Mouse (Mus musculus) heart, embryonic 12.5 days (tissue): Measurements from ENCODE around the gene Plac9a. TPM values are rescaled to one million over a fixed set of nuclear protein-coding genes. Genes with fewer than 3 reads are reported as not detected.
"Not testable (repeated sequence)": the region's sequence is repeated elsewhere in the genome, so short reads cannot be mapped to it uniquely, and the experiment has no call there.

Source experiments
- ATAC-seq: fragments of 200-750 bp; cut with Nextera tagmentation; 2 replicates; pipeline ENCODE4 v1.8.0; 2017; ENCODE audit warnings: moderate TSS enrichment, moderate library complexity; ENCODE audit not compliant: insufficient number of reproducible peaks, low FRiP score
- H3K27ac ChIP-seq: fragments of 300-500 bp; sonication (generic); 2 replicates; pipeline ENCODE4 v1.5.1; 2016; ENCODE audit warnings: mild to moderate bottlenecking, moderate library complexity; ENCODE audit not compliant: poor library complexity, severe bottlenecking
- H3K27me3 ChIP-seq: fragments of 300-500 bp; sonication (generic); replicated peaks from 2 replicates; pipeline ENCODE4 v1.6.1; 2016; ENCODE audit warnings: mild to moderate bottlenecking, moderate library complexity
- H3K36me3 ChIP-seq: fragments of 300-500 bp; sonication (generic); 2 replicates; pipeline ENCODE4 v1.6.1; 2016; ENCODE audit warnings: mild to moderate bottlenecking, moderate library complexity
- H3K4me1 ChIP-seq: fragments of 300-500 bp; sonication (generic); replicated peaks from 2 replicates; pipeline ENCODE4 v1.6.1; 2016; ENCODE audit warnings: mild to moderate bottlenecking
- H3K4me2 ChIP-seq: fragments of 300-500 bp; sonication (generic); 2 replicates; pipeline ENCODE4 v1.6.1; 2016; ENCODE audit warnings: mild to moderate bottlenecking, moderate library complexity
- H3K4me3 ChIP-seq: fragments of 300-500 bp; sonication (generic); 2 replicates; pipeline ENCODE4 v1.5.1; 2016; ENCODE audit warnings: mild to moderate bottlenecking
- H3K9ac ChIP-seq: fragments of 300-500 bp; sonication (generic); 2 replicates; pipeline ENCODE4 v1.6.1; 2016; ENCODE audit warnings: mild to moderate bottlenecking, moderate library complexity
- H3K9me3 ChIP-seq: fragments of 300-500 bp; sonication (generic); replicated peaks from 2 replicates; pipeline ENCODE4 v1.6.1; 2016; ENCODE audit warnings: mild to moderate bottlenecking, moderate library complexity
- WGBS: fragments of 180-500 bp; shearing (Covaris S2); methylation state at CpG from one replicate; pipeline ENCODE4 v1.1.7; 2016; 5-methylcytosine and 5-hydroxymethylcytosine counted together
- polyA plus RNA-seq: library from polyadenylated mRNA; unstranded; fragments of >200 nt; fragmentation: Nextera tagmentation; extraction: Ambion mirVana; gene quantifications from 2 replicates; pipeline ENCODE4 v1.2.1, GENCODE M21; 2016

The Plac9a gene
- polyA plus RNA-seq, 1 experiment from 2014 or later, result not detected

GRCm38 (mm10) chr14:25861771-25862530 lies 40.9 kb downstream of the Plac9a start:
- Histone ChIP-seq H3K4me3 (no peak overlapping the region), H3K9me3 (no peaks in the 10 kb centered on the region), H3K27ac (no peak overlapping the region), H3K4me2 (no peak overlapping the region), H3K4me1 (peaks cover 21% of the 10 kb centered on the region), H3K36me3 (no peaks in the 10 kb centered on the region), H3K27me3 (no peaks in the 10 kb centered on the region), H3K9ac (no peak overlapping the region)
- 75% methylated on average over 13 of the region's 13 CpGs for WGBS
- ATAC-seq, result no peak

DNA sequence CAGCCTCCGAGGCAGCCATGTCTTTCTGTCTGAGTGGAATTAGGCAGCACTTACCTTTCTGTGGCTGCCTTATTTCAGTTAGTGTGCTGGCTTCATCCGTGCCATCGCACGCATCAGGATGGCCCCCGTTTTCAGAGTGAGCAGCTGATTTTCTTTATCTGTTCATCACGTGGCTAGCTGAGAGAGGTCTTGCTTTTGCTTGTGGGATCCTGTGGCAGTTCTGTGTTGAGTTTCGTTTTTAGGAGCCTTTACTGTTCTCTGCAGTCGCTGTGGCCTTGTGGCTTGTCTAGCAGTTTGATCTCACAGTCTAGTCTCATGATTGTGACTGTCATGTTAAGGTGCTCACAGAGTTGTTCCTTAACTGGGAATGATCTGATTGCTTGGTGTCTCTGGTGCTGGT lies 45.0 kb downstream of the Plac9a start:
- Histone ChIP-seq H3K4me1 (peaks cover 35% of the 10 kb centered on the region), H3K4me2 (no peak overlapping the region), H3K9me3 (no peaks in the 10 kb centered on the region), H3K9ac (no peak overlapping the region), H3K27ac (no peak overlapping the region), H3K4me3 (no peak overlapping the region), H3K27me3 (no peaks in the 10 kb centered on the region), H3K36me3 (no peaks in the 10 kb centered on the region)
- WGBS, result 76% methylated on average over 8 of the region's 8 CpGs
- no peak for ATAC-seq

DNA sequence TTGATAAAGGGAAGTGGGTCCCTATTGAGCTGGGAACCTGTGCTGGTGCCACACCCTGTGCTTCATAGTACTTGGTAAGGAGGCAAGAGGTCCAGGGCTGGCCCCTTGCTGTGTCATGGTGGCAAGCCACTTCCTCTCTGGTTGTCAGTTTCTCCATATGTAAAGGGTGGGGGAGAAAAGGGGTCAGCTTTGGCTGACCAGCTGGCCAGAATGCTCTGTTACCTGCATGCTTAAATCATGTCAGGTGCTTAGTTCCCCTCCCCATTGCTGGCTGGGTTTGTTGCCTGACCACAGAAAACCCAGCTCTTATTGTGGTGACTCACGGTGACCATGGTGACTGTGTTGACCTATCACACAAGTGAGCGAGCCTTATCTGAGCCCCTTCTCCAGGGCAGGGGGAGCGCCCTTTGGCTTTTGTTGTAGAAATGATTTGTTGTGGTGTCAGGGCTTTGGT lies 45.7 kb downstream of the Plac9a start:
- Histone ChIP-seq H3K36me3 (no peaks in the 10 kb centered on the region), H3K27me3 (no peaks in the 10 kb centered on the region), H3K27ac (no peak overlapping the region), H3K4me2 (no peak overlapping the region), H3K9me3 (no peaks in the 10 kb centered on the region), H3K4me1 (peaks cover 38% of the 10 kb centered on the region), H3K4me3 (no peak overlapping the region), H3K9ac (no peak overlapping the region)
- ATAC-seq, result no peak
- 12% methylated on average over 3 of the region's 3 CpGs for WGBS

- WGBS, result 60% methylated on average over 8 of the region's 8 CpGs
- Histone ChIP-seq H3K27me3 (no peaks in the 10 kb centered on the region), H3K27ac (no peak overlapping the region), H3K4me3 (no peak overlapping the region), H3K36me3 (no peaks in the 10 kb centered on the region), H3K4me1 (peaks cover 46% of the 10 kb centered on the region), H3K9me3 (no peaks in the 10 kb centered on the region), H3K4me2 (no peak overlapping the region), H3K9ac (no peak overlapping the region)
- no peak for ATAC-seq
Observed at GRCm38 (mm10) chr14:25855241-25855885, 47.5 kb downstream of the Plac9a start.

GRCm38 (mm10) chr14:25853717-25854452 lies 49.0 kb downstream of the Plac9a start:
- Histone ChIP-seq H3K27me3 (no peaks in the 10 kb centered on the region), H3K4me1 (peaks cover 46% of the 10 kb centered on the region), H3K4me3 (no peak overlapping the region), H3K27ac (no peak overlapping the region), H3K36me3 (no peaks in the 10 kb centered on the region), H3K9me3 (no peaks in the 10 kb centered on the region), H3K4me2 (no peak overlapping the region), H3K9ac (no peak overlapping the region)
- WGBS, result 87% methylated on average over 16 of the region's 16 CpGs
- ATAC-seq, result no peak

- H3K9ac ChIP-seq, result 0 out of 2 replicates have a peak overlapping the region, but pooled peaks have one; percentile 20
- H3K27ac ChIP-seq, result no peak overlapping the region
- H3K9me3 ChIP-seq, result no peaks in the 10 kb centered on the region
- no peaks in the 10 kb centered on the region for H3K36me3 ChIP-seq
- no peak overlapping the region for H3K4me2 ChIP-seq
- H3K4me3 ChIP-seq, result no peak overlapping the region
- WGBS, result 47% methylated on average over 6 of the region's 6 CpGs
- peaks cover 46% of the 10 kb centered on the region for H3K4me1 ChIP-seq
- no peak for ATAC-seq
- H3K27me3 ChIP-seq, result no peaks in the 10 kb centered on the region
Observed at GRCm38 (mm10) chr14:25853295-25853694, 49.6 kb downstream of the Plac9a start.

GRCm38 (mm10) chr14:25852121-25852561 lies 50.8 kb downstream of the Plac9a start:
- Histone ChIP-seq H3K4me1 (peaks cover 44% of the 10 kb centered on the region), H3K27me3 (no peaks in the 10 kb centered on the region), H3K9ac (no peak overlapping the region), H3K4me3 (no peak overlapping the region), H3K9me3 (no peaks in the 10 kb centered on the region), H3K4me2 (no peak overlapping the region), H3K36me3 (no peaks in the 10 kb centered on the region), H3K27ac (no peak overlapping the region)
- ATAC-seq, result no peak
- WGBS, result 80% methylated on average over 11 of the region's 11 CpGs

- peaks cover 45% of the 10 kb centered on the region for H3K4me1 ChIP-seq
- no peak overlapping the region for H3K9ac ChIP-seq
- no peak overlapping the region for H3K4me3 ChIP-seq
- no peaks in the 10 kb centered on the region for H3K27me3 ChIP-seq
- WGBS, result 58% methylated on average over 6 of the region's 6 CpGs
- no peaks in the 10 kb centered on the region for H3K9me3 ChIP-seq
- no peaks in the 10 kb centered on the region for H3K36me3 ChIP-seq
- no peak for ATAC-seq
- no peak overlapping the region for H3K27ac ChIP-seq
- no peak overlapping the region for H3K4me2 ChIP-seq
Observed at GRCm38 (mm10) chr14:25851189-25851588, 51.7 kb downstream of the Plac9a start.

DNA sequence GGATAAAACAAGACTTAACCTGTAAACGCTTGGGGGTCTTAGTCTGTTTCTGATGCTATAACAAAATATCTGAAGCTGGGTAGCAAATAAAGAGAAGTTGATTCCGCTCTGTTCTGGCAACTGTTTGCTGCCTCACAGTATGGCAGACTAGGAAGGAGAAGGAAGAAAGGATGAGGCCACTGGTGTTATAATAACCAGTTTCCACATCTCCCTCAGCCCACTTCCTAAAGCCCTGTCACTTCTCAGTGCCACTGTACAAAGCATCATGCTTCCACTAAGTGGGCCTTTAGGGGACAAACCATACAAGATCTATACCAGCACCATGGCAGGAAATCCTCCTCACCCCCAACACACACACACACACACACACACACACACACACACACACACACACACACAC lies 52.5 kb downstream of the Plac9a start:
- no peaks in the 10 kb centered on the region for H3K27me3 ChIP-seq
- WGBS, result 83% methylated on average over 2 of the region's 2 CpGs
- no peak overlapping the region for H3K9ac ChIP-seq
- no peaks in the 10 kb centered on the region for H3K9me3 ChIP-seq
- H3K27ac ChIP-seq, result no peak overlapping the region
- no peak overlapping the region for H3K4me2 ChIP-seq
- ATAC-seq, result no peak
- no peak overlapping the region for H3K4me3 ChIP-seq
- peaks cover 39% of the 10 kb centered on the region for H3K4me1 ChIP-seq
- no peaks in the 10 kb centered on the region for H3K36me3 ChIP-seq

- H3K4me2 ChIP-seq, H3K4me3 ChIP-seq, H3K9ac ChIP-seq, H3K27me3 ChIP-seq, ATAC-seq, H3K9me3 ChIP-seq, H3K36me3 ChIP-seq, H3K27ac ChIP-seq: not testable (repeated sequence)
- peaks cover 34% of the 10 kb centered on the region for H3K4me1 ChIP-seq
- 93% methylated on average over 3 of the region's 4 CpGs for WGBS
Observed at GRCm38 (mm10) chr14:25848708-25849107, 54.2 kb downstream of the Plac9a start.

GRCm38 (mm10) chr14:25848237-25848636 lies 54.7 kb downstream of the Plac9a start:
- no peak for ATAC-seq
- no peaks in the 10 kb centered on the region for H3K9me3 ChIP-seq
- 83% methylated on average over 6 of the region's 6 CpGs for whole genome bisulfite sequencing

More at GRCm38 (mm10) chr14:25848237-25848636, 54.7 kb downstream of the Plac9a start:
- no peaks in the 10 kb centered on the region for H3K27me3 ChIP-seq
- H3K36me3 ChIP-seq, result no peaks in the 10 kb centered on the region
- H3K4me2 ChIP-seq, result no peak overlapping the region
- no peak overlapping the region for H3K9ac ChIP-seq
- H3K4me3 ChIP-seq, result no peak overlapping the region
- H3K4me1 ChIP-seq, result peaks cover 29% of the 10 kb centered on the region
- no peak overlapping the region for H3K27ac ChIP-seq
